8 mouse cellular contexts compared by ENCODE assay signal in genomic region chr7:80343270-80344018, GRCm38 (mm10). TPM values are rescaled to one million over a fixed set of nuclear protein-coding genes. Genes with fewer than 3 reads are reported as not detected.
DNase-seq lines count a peak whose midpoint lies in the region; ATAC-seq and TF ChIP-seq lines count a peak whose summit lies in the region.

No protein-coding gene starts in this region.

- peaks cover 5% of the 10 kb centered on the region; the same call in 1 of the 2 replicates for H3K36me3 ChIP-seq in heart, embryonic 13.5 days
- H3K36me3 ChIP-seq in ES-E14 (ENCODE audit: control insufficient read depth, insufficient read depth, low read length, poor library complexity, severe bottlenecking) = no peaks in the 10 kb centered on the region; the same call in 1 of the 2 replicates
- H3K36me3 ChIP-seq in forebrain, embryonic 16.5 days (ENCODE audit: control insufficient read depth, insufficient read depth) = no peaks in the 10 kb centered on the region
- no peaks in the 10 kb centered on the region for H3K36me3 ChIP-seq in liver, postnatal 0 days (replicated peaks; ENCODE audit: insufficient read depth, low read length)

- peak overlapping the region; percentile 76 for H3K27ac ChIP-seq in heart, embryonic 13.5 days (replicated peaks)
- no peak overlapping the region for H3K27ac ChIP-seq in ES-E14 (ENCODE audit: insufficient read depth, low read depth, low read length, poor library complexity, severe bottlenecking)
- peak overlapping the region; percentile 73 for H3K27ac ChIP-seq in forebrain, embryonic 16.5 days (ENCODE audit: low read length)
- H3K27ac ChIP-seq in liver, postnatal 0 days (ENCODE audit: low read depth) = peak overlapping the region; percentile 56; the same call in 1 of the 2 replicates

- no peak for DNase-seq in heart, postnatal 36 days
- DNase-seq in ES-E14 (ENCODE audit: low read depth, low spot score) = no peak
- no peak for DNase-seq in liver, postnatal 0 days
- no peak for DNase-seq in natural killer cell, adult 2 months (ENCODE audit: low spot score in 2 of 2)
- no peak for DNase-seq in ovary, adult 18-20 months (ENCODE audit: low spot score)

- H3K9ac ChIP-seq in heart, embryonic 13.5 days = peak overlapping the region; percentile 92
- H3K9ac ChIP-seq in ES-E14 (ENCODE audit: insufficient read depth, low read depth, low read length, poor library complexity, severe bottlenecking) = peak overlapping the region; percentile 86
- H3K9ac ChIP-seq in forebrain, embryonic 16.5 days (replicated peaks; ENCODE audit: low read depth, low read length) = peak overlapping the region; percentile 72
- H3K9ac ChIP-seq in liver, postnatal 0 days (replicated peaks) = peak overlapping the region; percentile 81

- TF ChIP-seq CTCF in liver, postnatal 0 days (IDR thresholded peaks at IDR 0.05; ENCODE audit: low read depth) = no peak

- peaks cover 58% of the 10 kb centered on the region for H3K4me1 ChIP-seq in heart, embryonic 13.5 days
- H3K4me1 ChIP-seq in ES-E14 (ENCODE audit: control insufficient read depth in 2 of 2, insufficient read depth in 2 of 2, low read length in 2 of 2, poor library complexity in 1 of 2) = peaks cover 3 to 14% of the 10 kb centered on the region in 2 experiments; a peak in 3 of 4 replicates
- H3K4me1 ChIP-seq in forebrain, embryonic 16.5 days (replicated peaks; ENCODE audit: control insufficient read depth, insufficient read depth, low read length) = peaks cover 33% of the 10 kb centered on the region
- H3K4me1 ChIP-seq in liver, postnatal 0 days (ENCODE audit: insufficient read depth) = peaks cover 35% of the 10 kb centered on the region

- H3K9me3 ChIP-seq in heart, embryonic 13.5 days = no peaks in the 10 kb centered on the region
- no peaks in the 10 kb centered on the region for H3K9me3 ChIP-seq in ES-E14 (ENCODE audit: control insufficient read depth, insufficient read depth, low read depth, low read length)
- H3K9me3 ChIP-seq in forebrain, embryonic 16.5 days (ENCODE audit: control insufficient read depth, low read length) = no peaks in the 10 kb centered on the region
- no peaks in the 10 kb centered on the region for H3K9me3 ChIP-seq in liver, postnatal 0 days (ENCODE audit: low read length)

- H3K27me3 ChIP-seq in heart, embryonic 13.5 days (replicated peaks) = no peaks in the 10 kb centered on the region
- no peaks in the 10 kb centered on the region for H3K27me3 ChIP-seq in forebrain, embryonic 16.5 days (replicated peaks; ENCODE audit: control insufficient read depth, insufficient read depth, low read length)
- no peaks in the 10 kb centered on the region for H3K27me3 ChIP-seq in liver, postnatal 0 days (ENCODE audit: insufficient read depth, low read length)

- no peak for ATAC-seq in heart, embryonic 13.5 days (ENCODE audit: extremely low read depth, insufficient number of reproducible peaks, low FRiP score, low TSS enrichment)
- peak; percentile 6; the same call in 1 of the 2 replicates for ATAC-seq in forebrain, embryonic 16.5 days
- ATAC-seq in liver, postnatal 0 days = no peak
- ATAC-seq in frontal cortex, adult (ENCODE audit: low TSS enrichment) = no peak

- H3K4me2 ChIP-seq in heart, embryonic 13.5 days = peak overlapping the region; percentile 91
- H3K4me2 ChIP-seq in forebrain, embryonic 16.5 days (ENCODE audit: low read length) = peak overlapping the region; percentile 79
- peak overlapping the region; percentile 95 for H3K4me2 ChIP-seq in liver, postnatal 0 days (ENCODE audit: low read depth, low read length)

- 23% methylated on average over 19 of the region's 19 CpGs for WGBS in heart, embryonic 13.5 days
- 25% methylated on average over 19 of the region's 19 CpGs for WGBS in forebrain, embryonic 16.5 days
- 24% methylated on average over 19 of the region's 19 CpGs for WGBS in liver, postnatal 0 days (ENCODE audit: insufficient replicate concordance)

- H3K4me3 ChIP-seq in heart, embryonic 13.5 days = peak overlapping the region; percentile 60
- H3K4me3 ChIP-seq in ES-E14 (ENCODE audit: insufficient read depth in 1 of 2, low read depth in 1 of 2, low read length in 2 of 2, poor library complexity in 1 of 2, severe bottlenecking in 1 of 2) = peak overlapping the region; percentile 73 to 82
- peak overlapping the region; percentile 52 for H3K4me3 ChIP-seq in forebrain, embryonic 16.5 days (replicated peaks; ENCODE audit: low read length)
- H3K4me3 ChIP-seq in liver, postnatal 0 days (ENCODE audit: low read depth, low read length) = peak overlapping the region; percentile 61

- no peak for TF ChIP-seq EP300 in liver, postnatal 0 days (IDR thresholded peaks at IDR 0.05; ENCODE audit: low read depth)

- in situ Hi-C loops in ES-E14 (cut with MboI; ENCODE audit: low sequenced_read_pairs in 2 of 2, unreplicated experiment in 2 of 2) = no loop called here

- intact Hi-C loops in heart, postnatal 36 days (cut with DNase I) = loop anchor here (2.0 kb wide), 2 partner anchors 33 to 241 kb away; no protein-coding TSS in a partner anchor

TF ChIP-seq in ES-E14, 5 proteins besides CTCF, POLR2A, EP300 and RAD21:
- no peak for TF ChIP-seq CHD2 (IDR thresholded peaks at IDR 0.05; ENCODE audit: low read depth, low read length)
- TF ChIP-seq HCFC1 (IDR thresholded peaks at IDR 0.05; ENCODE audit: borderline replicate concordance, insufficient read depth, low read length) = no peak
- no peak for TF ChIP-seq MAFK (IDR thresholded peaks at IDR 0.05; ENCODE audit: insufficient read depth, low read depth, low read length)
- TF ChIP-seq ZNF384 (IDR thresholded peaks at IDR 0.05; ENCODE audit: low read depth, low read length) = no peak
- no peak for TF ChIP-seq ZC3H11A (IDR thresholded peaks at IDR 0.05; ENCODE audit: borderline replicate concordance, low read depth, low read length)

RNA-seq across cellular contexts. Expression of gene Hddc3, which starts 0.5 kb away (rescaled TPM):
- polyA plus RNA-seq in heart, embryonic 13.5 days (2015; fragmentation: Nextera tagmentation; extraction: Ambion mirVana) = 14.5 and 16.5 TPM in 2 replicates
- total RNA-seq in heart, postnatal 36 days (2021) = 10 to 100 TPM; 36.1 to 36.4 TPM
- total RNA-seq in ES-E14 (2012; rRNA removed) = 11.4 and 14.3 TPM in 2 replicates
- polyA plus RNA-seq in forebrain, embryonic 16.5 days (2015; fragmentation: Nextera tagmentation; extraction: Ambion mirVana) = 22.5 and 23.8 TPM in 2 replicates
- polyA plus RNA-seq in liver, postnatal 0 days (2015; fragmentation: Nextera tagmentation; extraction: Ambion mirVana) = 3.1 TPM in 2 replicates

RNA-seq across cellular contexts. Expression of gene Unc45a, which starts 2.6 kb away (rescaled TPM):
- 18.2 and 20.1 TPM in 2 replicates for polyA plus RNA-seq in heart, embryonic 13.5 days (2015; fragmentation: Nextera tagmentation; extraction: Ambion mirVana)
- 10 to 100 TPM; 15.5 to 16.9 TPM for total RNA-seq in heart, postnatal 36 days (2021)
- total RNA-seq in ES-E14 (2012; rRNA removed) = 52.0 and 54.1 TPM in 2 replicates
- 47.7 and 56.3 TPM in 2 replicates for polyA plus RNA-seq in forebrain, embryonic 16.5 days (2015; fragmentation: Nextera tagmentation; extraction: Ambion mirVana)
- polyA plus RNA-seq in liver, postnatal 0 days (2015; fragmentation: Nextera tagmentation; extraction: Ambion mirVana) = 4.9 and 7.2 TPM in 2 replicates

RNA-seq across cellular contexts. Expression of gene Rccd1, which starts 19.2 kb away (rescaled TPM):
- polyA plus RNA-seq in heart, embryonic 13.5 days (2015; fragmentation: Nextera tagmentation; extraction: Ambion mirVana) = 7.3 and 7.8 TPM in 2 replicates
- total RNA-seq in heart, postnatal 36 days (2021) = 1 to 10 TPM; 3.8 to 7.0 TPM
- 16.4 and 27.6 TPM in 2 replicates for total RNA-seq in ES-E14 (2012; rRNA removed)
- polyA plus RNA-seq in forebrain, embryonic 16.5 days (2015; fragmentation: Nextera tagmentation; extraction: Ambion mirVana) = 8.7 and 17.2 TPM in 2 replicates
- polyA plus RNA-seq in liver, postnatal 0 days (2015; fragmentation: Nextera tagmentation; extraction: Ambion mirVana) = 1.2 and 1.6 TPM in 2 replicates

RNA-seq across cellular contexts. Expression of gene Man2a2, which starts 27.7 kb away (rescaled TPM):
- polyA plus RNA-seq in heart, embryonic 13.5 days (2015; fragmentation: Nextera tagmentation; extraction: Ambion mirVana) = 15.0 and 19.3 TPM in 2 replicates
- total RNA-seq in heart, postnatal 36 days (2021) = 10 to 100 TPM; 60.0 to 62.9 TPM
- 14.6 and 19.8 TPM in 2 replicates for total RNA-seq in ES-E14 (2012; rRNA removed)
- polyA plus RNA-seq in forebrain, embryonic 16.5 days (2015; fragmentation: Nextera tagmentation; extraction: Ambion mirVana) = 19.9 and 24.0 TPM in 2 replicates
- 2.1 and 2.2 TPM in 2 replicates for polyA plus RNA-seq in liver, postnatal 0 days (2015; fragmentation: Nextera tagmentation; extraction: Ambion mirVana)

RNA-seq across cellular contexts. Expression of gene Fes, which starts 44.3 kb away (rescaled TPM):
- polyA plus RNA-seq in heart, embryonic 13.5 days (2015; fragmentation: Nextera tagmentation; extraction: Ambion mirVana) = 10.7 and 10.8 TPM in 2 replicates
- 10 to 100 TPM in 1 of 2 experiments, 1 to 10 TPM in 1; 6.9 to 16.0 TPM for total RNA-seq in heart, postnatal 36 days (2021)
- total RNA-seq in ES-E14 (2012; rRNA removed) = 2.1 and 4.5 TPM in 2 replicates
- polyA plus RNA-seq in forebrain, embryonic 16.5 days (2015; fragmentation: Nextera tagmentation; extraction: Ambion mirVana) = 2.8 and 4.7 TPM in 2 replicates
- polyA plus RNA-seq in liver, postnatal 0 days (2015; fragmentation: Nextera tagmentation; extraction: Ambion mirVana) = 16.3 and 16.8 TPM in 2 replicates
